Mouse (Mus musculus) stomach, postnatal 0 days (tissue): ENCODE data around the gene Cox4i2. TPM values are rescaled to one million over a fixed set of nuclear protein-coding genes. Genes with fewer than 3 reads are reported as not detected.

Experiments used
- ATAC-seq: fragments of 200-750 bp; cut with Nextera tagmentation; 2 replicates; pipeline ENCODE4 v1.8.0; 2017; ENCODE audit not compliant: low FRiP score, low TSS enrichment
- DNase-seq: peaks from one replicate; pipeline ENCODE4 v3.0.0-alpha.2; 2016; ENCODE audit warnings: low spot score
- H3K27ac ChIP-seq: fragments of 300-500 bp; sonication (generic); replicated peaks from 2 replicates; pipeline ENCODE4 v1.5.1; 2014; ENCODE audit warnings: mild to moderate bottlenecking, control low read depth
- H3K27me3 ChIP-seq: fragments of 300-500 bp; sonication (generic); 2 replicates; pipeline ENCODE4 v1.6.1; 2014; ENCODE audit warnings: low read length; ENCODE audit not compliant: control insufficient read depth, insufficient read depth
- H3K36me3 ChIP-seq: fragments of 300-500 bp; sonication (generic); 2 replicates; pipeline ENCODE4 v1.6.1; 2014; ENCODE audit warnings: low read length, mixed read lengths; ENCODE audit not compliant: control insufficient read depth, insufficient read depth
- H3K4me1 ChIP-seq: fragments of 300-500 bp; sonication (generic); replicated peaks from 2 replicates; pipeline ENCODE4 v1.6.1; 2014; ENCODE audit warnings: antibody characterized with exemption; ENCODE audit not compliant: control insufficient read depth, insufficient read depth
- H3K4me2 ChIP-seq: fragments of 300-500 bp; sonication (generic); replicated peaks from 2 replicates; pipeline ENCODE4 v1.6.1; 2014; ENCODE audit warnings: low read depth, mild to moderate bottlenecking, control low read depth, moderate library complexity
- H3K4me3 ChIP-seq: fragments of 300-500 bp; sonication (generic); 2 replicates; pipeline ENCODE4 v1.5.1; 2014; ENCODE audit warnings: low read depth, low read length, control low read depth
- H3K9ac ChIP-seq: fragments of 300-500 bp; sonication (generic); 2 replicates; pipeline ENCODE4 v1.6.1; 2014; ENCODE audit warnings: mild to moderate bottlenecking, low read length, control low read depth, mixed read lengths
- H3K9me3 ChIP-seq: fragments of 300-500 bp; sonication (generic); 2 replicates; pipeline ENCODE4 v1.6.1; 2016; ENCODE audit warnings: low read length; ENCODE audit not compliant: control insufficient read depth
- CTCF ChIP-seq: IDR thresholded peaks from 2 replicates; pipeline ENCODE4 v1.5.1; 2016; ENCODE audit warnings: antibody characterized with exemption, low read depth, mild to moderate bottlenecking, moderate library complexity
- EP300 ChIP-seq: optimal IDR thresholded peaks from 2 replicates; pipeline ENCODE3; 2016; ENCODE audit warnings: antibody characterized with exemption
- WGBS: fragments of 180-500 bp; shearing (Covaris S2); extraction: QIAGEN DNeasy Blood & Tissue Kit; methylation state at CpG from one replicate; pipeline ENCODE4 v1.1.7; 2014; 5-methylcytosine and 5-hydroxymethylcytosine counted together
- polyA plus RNA-seq: library from polyadenylated mRNA; unstranded; fragments of >200 nt; fragmentation: Nextera tagmentation; extraction: Ambion mirVana; gene quantifications from 2 replicates; pipeline ENCODE4 v1.2.1, GENCODE M21; 2015

Cox4i2 gene
- polyA plus RNA-seq, 1 experiment from 2014 or later = 10.6 TPM

- H3K4me1 ChIP-seq = peaks cover 9% of the 10 kb centered on the region
- ATAC-seq (no peak), DNase-seq (no peak)
- no peaks in the 10 kb centered on the region for H3K27me3 ChIP-seq
- peak overlapping the region; percentile 61; the same call in 1 of the 2 replicates for H3K9ac ChIP-seq
- H3K4me2 ChIP-seq = peak overlapping the region; percentile 50
- TF ChIP-seq CTCF = no peak
- no peak for TF ChIP-seq EP300
- no peaks in the 10 kb centered on the region for H3K9me3 ChIP-seq
- no peaks in the 10 kb centered on the region for H3K36me3 ChIP-seq
- peak overlapping the region; percentile 22; the same call in 1 of the 2 replicates for H3K4me3 ChIP-seq
- WGBS = 78% methylated on average over 3 of the region's 3 CpGs
- 0 out of 2 replicates have a peak overlapping the region, but pooled peaks have one; percentile 13 for H3K27ac ChIP-seq
Observed at GRCm38 (mm10) chr2:152724332-152724723, 29.6 kb upstream of the Cox4i2 start.

- TF ChIP-seq CTCF (no peak), EP300 (no peak)
- no peaks in the 10 kb centered on the region for H3K27me3 ChIP-seq
- peaks cover 12% of the 10 kb centered on the region for H3K4me1 ChIP-seq
- peak overlapping the region; percentile 91 for H3K27ac ChIP-seq
- DNase-seq (peak; percentile 47), ATAC-seq (no peak)
- 53% methylated on average over 15 of the region's 15 CpGs for WGBS
- H3K4me2 ChIP-seq = no peak overlapping the region
- no peaks in the 10 kb centered on the region for H3K36me3 ChIP-seq
- no peaks in the 10 kb centered on the region for H3K9me3 ChIP-seq
- H3K4me3 ChIP-seq = no peak overlapping the region
- H3K9ac ChIP-seq = no peak overlapping the region
Observed at GRCm38 (mm10) chr2:152725178-152725750, 28.7 kb upstream of the Cox4i2 start.

- no peaks in the 10 kb centered on the region for H3K36me3 ChIP-seq
- H3K27me3 ChIP-seq = no peaks in the 10 kb centered on the region
- no peak for DNase-seq
- WGBS = 87% methylated on average over 6 of the region's 6 CpGs
- peaks cover 12% of the 10 kb centered on the region for H3K4me1 ChIP-seq
- no peak for ATAC-seq
- H3K9ac ChIP-seq = no peak overlapping the region
- no peak overlapping the region for H3K4me2 ChIP-seq
- H3K4me3 ChIP-seq = no peak overlapping the region
- peak overlapping the region; percentile 91 for H3K27ac ChIP-seq
- H3K9me3 ChIP-seq = no peaks in the 10 kb centered on the region
- TF ChIP-seq EP300 (no peak), CTCF (no peak)
Observed at GRCm38 (mm10) chr2:152726213-152726612, 27.8 kb upstream of the Cox4i2 start.

GRCm38 (mm10) chr2:152726751-152727335 is 27.1 kb upstream of the Cox4i2 start:
- Histone ChIP-seq H3K27ac (peak overlapping the region; percentile 91), H3K4me3 (no peak overlapping the region), H3K27me3 (no peaks in the 10 kb centered on the region), H3K4me1 (peaks cover 12% of the 10 kb centered on the region), H3K4me2 (no peak overlapping the region), H3K36me3 (no peaks in the 10 kb centered on the region), H3K9ac (no peak overlapping the region), H3K9me3 (no peaks in the 10 kb centered on the region)
- ATAC-seq (peak; percentile 62), DNase-seq (peak; percentile 78)
- WGBS = 23% methylated on average over 6 of the region's 6 CpGs
- TF ChIP-seq CTCF (no peak), EP300 (peak; percentile 29)

- ATAC-seq (peak; percentile 43), DNase-seq (peak; percentile 70)
- H3K4me1 ChIP-seq = peaks cover 12% of the 10 kb centered on the region
- no peaks in the 10 kb centered on the region for H3K27me3 ChIP-seq
- no peaks in the 10 kb centered on the region for H3K9me3 ChIP-seq
- no peak for TF ChIP-seq CTCF
- TF ChIP-seq EP300 = no peak
- H3K4me2 ChIP-seq = no peak overlapping the region
- no peak overlapping the region for H3K4me3 ChIP-seq
- H3K27ac ChIP-seq = peak overlapping the region; percentile 91
- H3K9ac ChIP-seq = 0 out of 2 replicates have a peak overlapping the region, but pooled peaks have one; percentile 18
- H3K36me3 ChIP-seq = no peaks in the 10 kb centered on the region
- 69% methylated on average over 14 of the region's 14 CpGs for WGBS
Observed at GRCm38 (mm10) chr2:152727795-152728510, 26.0 kb upstream of the Cox4i2 start.
